Mouse (Mus musculus): ENCODE data around the gene Mgmt.

Gene Mgmt

DNA sequence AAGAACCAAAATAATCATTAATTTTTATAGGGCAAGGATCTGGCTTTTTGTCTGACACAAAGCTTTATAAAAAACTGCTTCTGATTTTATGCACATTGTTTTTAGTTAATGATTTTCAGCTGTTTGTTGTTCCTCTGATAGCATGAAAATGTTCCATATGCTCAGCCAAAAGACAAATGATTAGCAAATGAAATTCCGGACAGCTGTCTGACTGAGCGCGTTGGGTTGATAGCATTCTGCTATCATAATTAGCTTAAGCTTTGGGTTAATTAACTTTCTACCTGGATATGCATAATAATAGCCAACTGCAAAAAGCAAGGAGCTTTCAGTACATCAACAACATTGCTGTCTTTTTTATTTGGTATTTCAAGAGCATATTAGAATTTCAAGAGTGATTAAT is 108.0 kb downstream of the Mgmt start:
- DNase-seq (ENCODE audit: low spot score) = no peak

DNA sequence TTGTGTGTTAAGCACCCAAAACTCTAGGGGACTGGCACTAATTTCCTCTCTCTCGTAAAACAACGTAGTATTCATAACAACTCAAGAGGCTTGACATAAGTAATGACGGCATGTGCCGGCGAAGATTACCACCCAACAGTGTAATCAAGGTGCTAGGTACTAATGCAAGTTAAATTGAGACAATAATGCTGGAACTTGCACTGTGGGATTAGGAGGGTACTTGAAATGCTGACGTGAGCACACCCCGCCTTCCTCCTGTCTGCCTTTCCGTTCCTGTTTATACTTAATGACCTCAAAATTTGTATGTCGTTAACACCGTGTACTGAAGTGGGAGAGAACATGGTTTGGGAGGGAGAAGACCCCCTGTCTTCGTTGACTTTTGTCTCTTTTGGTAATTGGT is 110.9 kb downstream of the Mgmt start:
- no peak for DNase-seq (ENCODE audit: low spot score)

DNA sequence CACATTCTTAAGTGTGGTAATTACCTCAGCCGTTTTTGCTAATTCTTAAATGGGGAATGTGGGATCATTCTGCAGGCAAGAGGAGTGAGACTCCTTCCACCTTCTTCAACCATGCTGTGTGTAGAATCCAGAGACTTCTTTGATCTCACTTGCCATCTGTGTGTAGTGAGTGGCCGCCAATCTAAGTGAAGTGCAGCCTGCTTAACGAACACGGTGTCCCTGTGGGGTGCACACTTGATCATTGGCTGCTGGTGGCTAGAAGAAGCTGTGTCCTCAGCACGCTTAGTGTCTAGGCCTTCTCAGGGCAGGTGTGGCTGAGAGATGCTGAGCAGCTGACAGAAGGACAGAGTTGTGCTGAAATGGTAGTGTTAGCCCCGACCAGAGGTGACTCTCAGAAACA is 113.9 kb downstream of the Mgmt start:
- DNase-seq (ENCODE audit: low spot score) = no peak

DNA sequence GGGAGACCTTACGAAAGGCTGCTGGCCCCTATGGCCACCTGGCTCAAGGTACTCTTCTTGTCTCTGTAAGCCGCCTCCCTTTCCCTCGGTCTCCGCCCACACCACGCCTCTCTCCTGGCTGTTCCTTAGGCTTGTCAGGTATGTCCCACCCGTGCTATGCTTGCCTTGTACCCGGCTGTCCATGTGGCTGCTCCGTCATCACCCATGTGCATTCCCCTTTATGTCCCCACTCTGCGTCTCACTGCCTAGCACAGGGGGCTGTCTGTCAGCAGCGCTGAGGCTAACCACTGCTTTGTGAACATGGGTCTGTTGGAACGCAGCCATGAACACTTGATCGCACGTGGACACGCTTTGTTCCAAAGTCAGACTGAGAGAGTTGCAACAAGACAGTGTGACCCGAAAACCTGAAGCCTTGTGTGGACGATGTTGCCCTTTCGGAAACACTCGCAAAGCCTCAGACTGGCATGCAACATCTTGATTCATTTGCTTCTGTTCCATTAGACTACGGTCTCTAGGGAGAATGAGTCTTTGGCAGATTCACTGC is 115.4 kb downstream of the Mgmt start:
- DNase-seq (ENCODE audit: low spot score) = no peak

DNA sequence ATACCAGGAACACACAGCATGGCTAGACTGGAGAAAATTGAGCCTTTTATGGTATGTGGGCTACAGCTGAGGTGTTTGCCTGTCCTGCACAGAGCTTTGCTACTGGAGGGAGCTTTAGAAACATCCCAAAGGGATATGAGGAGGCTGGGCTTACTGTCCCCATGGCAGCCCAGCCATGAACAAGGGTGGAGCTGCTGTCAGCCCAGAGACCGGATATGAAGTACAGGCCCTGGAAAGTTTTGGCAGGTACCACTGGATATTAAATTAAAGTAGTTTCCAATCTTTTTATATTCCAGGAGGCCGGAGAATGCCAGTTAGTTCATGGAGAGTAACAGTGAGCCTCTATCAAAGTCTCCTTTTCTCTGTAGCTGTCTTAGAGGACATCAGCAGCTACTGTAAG is 116.0 kb downstream of the Mgmt start:
- DNase-seq (ENCODE audit: low spot score) = no peak

DNA sequence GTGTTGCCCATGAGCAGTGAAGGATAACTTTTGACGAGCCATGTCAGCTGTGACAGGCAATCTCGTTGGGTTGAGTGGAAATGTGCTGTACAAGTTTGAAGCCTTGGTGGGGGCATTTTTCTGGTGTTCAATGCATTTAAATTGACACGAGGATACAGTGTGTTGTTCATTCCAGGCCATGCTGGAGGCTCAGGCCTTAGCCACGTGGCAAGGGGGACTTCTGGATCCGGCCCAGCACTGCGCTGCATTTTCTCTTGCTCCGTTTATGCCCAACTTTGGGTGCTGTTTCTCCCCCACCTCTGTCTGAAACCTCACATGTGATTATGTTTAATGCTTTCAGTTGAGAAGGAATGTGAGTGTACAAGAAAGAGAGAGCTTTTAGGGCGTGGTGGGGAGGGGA is 118.3 kb downstream of the Mgmt start:
- DNase-seq (ENCODE audit: low spot score) = no peak

DNA sequence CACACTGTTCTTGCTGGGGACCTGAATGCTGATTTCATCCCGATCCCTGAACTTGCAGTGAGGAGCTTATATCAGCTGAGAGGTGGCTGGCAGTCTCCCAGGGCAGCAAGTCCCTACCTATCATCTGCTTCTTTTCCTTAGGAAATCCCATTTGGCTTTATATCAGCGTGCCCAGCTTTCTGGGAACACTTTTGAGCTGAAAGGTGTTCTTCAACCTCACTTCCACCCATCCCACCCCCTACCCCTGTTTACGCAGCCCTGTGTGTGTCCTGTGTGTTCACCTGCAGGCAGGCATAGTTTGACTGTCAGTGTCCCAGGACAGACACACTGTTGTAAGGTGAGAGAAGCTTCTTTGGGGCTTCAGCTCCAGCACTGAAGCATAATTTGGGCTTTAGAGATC is 119.0 kb downstream of the Mgmt start:
- DNase-seq (ENCODE audit: low spot score) = no peak

DNA sequence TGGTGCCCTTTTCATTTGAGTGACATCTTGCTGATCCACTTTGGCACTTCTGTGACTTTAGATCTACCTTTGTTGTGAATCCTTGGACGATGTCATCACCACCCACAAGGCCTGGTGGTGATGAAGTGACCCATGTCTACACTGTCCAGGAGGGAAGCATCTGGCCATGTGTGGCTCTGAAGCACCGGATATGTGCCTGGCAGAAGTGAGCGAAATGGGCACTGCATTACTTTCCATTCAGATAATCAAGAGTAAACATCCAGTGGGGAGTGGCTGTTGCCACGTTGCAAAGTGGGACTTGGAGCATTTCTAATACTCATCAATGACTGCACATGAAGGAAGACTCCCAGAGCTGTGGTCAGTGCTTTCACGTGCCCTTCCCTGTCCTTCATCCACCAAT is 124.2 kb downstream of the Mgmt start:
- no peak for DNase-seq (ENCODE audit: low spot score)

DNA sequence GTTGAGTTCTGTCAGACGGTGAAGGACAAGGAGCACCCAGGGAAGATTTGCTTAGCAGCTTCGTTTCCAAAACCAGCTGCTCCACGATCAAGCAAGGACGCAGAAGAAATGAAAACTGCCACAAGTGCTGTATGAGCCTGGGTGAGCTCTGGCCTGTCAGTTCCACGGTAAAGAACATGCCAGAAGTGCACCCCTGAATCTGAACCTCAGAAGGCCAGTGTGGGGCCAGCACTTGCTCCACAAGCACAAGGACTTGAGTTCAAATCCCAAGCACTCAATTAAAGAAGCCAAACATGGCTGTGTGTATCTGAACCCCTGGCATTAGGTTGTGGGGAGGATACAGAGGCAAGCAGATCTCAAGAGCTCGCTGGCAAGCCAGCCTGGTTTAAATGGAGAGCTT is 125.8 kb downstream of the Mgmt start:
- DNase-seq (ENCODE audit: low spot score) = no peak

DNA sequence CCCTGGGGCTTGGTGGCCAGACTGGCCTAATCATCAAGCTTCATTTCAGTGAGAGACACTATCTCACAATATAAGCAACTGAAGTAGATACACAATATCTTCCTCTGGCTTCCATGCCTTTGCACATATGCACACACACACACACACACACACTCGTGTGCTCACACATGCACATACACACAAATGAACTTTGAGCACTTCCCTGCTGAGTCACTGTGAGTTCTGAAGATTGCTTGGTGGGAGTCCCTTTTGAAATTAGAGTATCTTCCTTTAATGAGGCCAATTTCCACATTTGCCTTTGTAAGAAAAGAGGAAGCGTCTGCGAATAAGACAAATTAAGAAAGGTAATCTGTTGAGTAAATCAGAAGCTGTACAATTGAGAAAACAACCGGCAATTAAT is 136.4 kb downstream of the Mgmt start:
- DNase-seq (ENCODE audit: low spot score) = no peak

DNA sequence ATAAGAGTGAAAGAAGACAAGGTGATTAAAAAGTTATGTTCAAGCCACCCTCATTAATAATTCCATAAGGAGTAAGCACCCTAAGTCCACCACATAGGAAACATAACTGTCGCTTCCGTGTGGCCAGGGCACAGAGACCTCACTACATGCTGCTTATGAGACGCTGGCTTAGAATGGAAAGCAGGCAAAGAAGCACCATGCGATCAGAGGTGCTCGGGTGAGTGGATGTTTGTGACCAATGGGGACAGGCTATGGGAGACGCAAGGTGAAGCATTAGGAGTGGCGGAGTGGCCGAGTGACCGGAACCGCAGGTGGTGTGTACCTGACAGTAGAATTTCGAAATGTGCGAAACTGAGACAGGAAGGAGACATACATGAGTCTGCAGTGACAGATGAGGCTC is 138.8 kb downstream of the Mgmt start:
- no peak for DNase-seq (ENCODE audit: low spot score)

DNA sequence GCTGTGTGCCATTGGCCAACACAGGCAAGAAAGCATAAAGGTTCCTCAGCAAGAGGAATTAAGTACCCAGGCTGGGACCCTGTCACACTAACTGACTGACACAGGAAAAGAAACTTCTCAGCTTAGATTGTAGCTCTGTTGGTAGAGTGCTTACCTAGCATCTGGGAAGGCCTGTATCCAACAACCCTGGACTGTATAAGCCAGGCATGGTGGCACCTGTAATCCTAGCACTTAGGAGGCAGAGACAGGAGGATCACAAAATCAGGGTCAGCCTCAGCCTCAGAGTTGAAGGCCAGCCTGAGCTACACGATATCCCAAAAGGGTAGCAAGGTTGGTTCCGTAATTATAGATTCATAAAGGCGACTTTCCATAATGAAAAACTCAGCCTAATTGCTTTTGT is 140.6 kb downstream of the Mgmt start:
- DNase-seq (ENCODE audit: low spot score) = no peak

DNA sequence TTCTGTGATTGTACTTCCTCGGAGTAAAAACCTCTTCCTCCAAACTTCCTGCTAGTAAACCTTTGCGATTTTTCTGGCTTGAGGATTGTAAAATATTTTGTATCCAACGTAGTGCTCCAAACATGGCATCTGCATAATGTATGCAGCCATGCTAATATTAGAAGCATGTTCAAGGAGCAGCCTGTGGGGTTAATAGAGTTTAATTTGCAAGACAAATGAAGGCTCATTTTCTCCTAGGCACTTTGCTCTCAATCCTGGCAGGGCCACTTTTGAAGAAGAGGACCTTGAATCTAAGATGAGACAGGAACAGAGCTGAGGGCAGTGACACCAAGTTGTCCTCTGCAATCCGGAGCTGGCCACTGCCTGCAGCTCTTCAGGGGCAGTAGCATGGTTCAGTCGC is 141.5 kb downstream of the Mgmt start:
- no peak for DNase-seq (ENCODE audit: low spot score)

DNA sequence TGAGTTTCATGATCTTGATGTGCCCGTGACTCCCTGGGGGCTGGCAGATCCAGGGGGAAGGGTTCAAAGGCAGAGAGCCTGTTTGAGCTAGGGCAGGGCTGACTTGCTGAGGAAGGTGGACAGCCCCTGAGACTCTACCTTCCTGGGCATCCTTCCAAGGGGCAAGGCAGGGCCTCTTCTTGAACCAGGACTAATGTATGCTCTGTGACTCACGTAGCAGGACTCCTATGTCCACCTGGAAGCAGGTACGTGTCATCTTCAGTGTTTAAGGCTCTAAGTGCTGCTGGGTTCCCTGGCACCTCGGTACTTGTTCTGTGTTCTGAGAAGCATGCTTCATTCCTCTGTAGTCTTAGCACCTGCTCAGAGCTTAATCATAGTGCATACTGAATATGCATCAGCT is 143.1 kb downstream of the Mgmt start:
- no peak for DNase-seq (ENCODE audit: low spot score)

DNA sequence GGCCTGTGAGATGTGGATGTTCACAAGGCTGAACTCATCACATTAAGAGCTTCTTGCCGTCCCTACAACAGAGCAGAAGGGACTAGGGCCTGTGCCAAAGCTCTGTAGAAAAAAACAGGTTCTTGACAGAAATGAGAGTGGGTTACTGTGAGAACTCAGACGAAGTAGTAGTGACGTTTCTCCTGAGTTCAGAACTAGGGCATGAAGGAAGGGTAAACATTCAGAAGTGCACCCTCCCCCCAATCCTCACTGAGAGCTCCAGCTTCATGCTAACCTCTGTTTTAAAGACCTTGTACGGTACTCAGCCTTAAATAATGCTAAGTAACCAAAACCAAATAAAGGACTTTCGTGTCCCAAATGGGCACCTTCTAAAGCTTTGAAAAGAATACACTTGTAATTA is 143.5 kb downstream of the Mgmt start:
- DNase-seq (ENCODE audit: low spot score) = no peak

DNA sequence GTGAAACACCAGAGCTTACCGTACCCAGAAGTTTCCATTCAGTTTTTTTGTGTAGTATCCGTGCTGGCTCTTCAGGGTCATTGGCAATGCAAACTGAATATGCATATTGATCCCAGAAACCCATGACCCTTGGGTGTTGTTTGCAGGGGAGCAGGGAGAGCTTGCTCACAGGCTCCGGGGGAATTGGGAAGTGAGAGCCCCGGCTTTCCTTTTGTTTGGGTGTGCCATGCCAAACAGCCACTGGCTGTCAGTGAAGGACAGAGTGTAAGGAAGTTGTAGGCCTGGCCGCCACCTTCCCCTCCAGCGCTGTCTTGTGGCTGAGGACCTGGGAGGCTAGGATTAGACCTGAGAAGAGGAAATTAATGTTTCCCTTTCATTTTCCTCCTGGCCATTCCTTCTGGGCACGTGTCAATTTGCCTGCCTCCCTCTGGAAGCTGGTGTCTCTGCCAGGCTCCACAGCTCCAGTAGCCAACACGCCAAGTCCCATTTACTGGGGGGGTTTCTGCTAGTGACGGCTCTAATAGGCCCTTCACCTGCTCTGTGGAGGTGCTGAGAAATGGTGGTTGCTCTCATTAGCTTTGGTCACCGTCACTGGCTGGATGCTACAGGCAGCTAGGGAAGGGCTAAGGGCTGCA is 144.0 kb downstream of the Mgmt start:
- DNase-seq (ENCODE audit: low spot score) = no peak

DNA sequence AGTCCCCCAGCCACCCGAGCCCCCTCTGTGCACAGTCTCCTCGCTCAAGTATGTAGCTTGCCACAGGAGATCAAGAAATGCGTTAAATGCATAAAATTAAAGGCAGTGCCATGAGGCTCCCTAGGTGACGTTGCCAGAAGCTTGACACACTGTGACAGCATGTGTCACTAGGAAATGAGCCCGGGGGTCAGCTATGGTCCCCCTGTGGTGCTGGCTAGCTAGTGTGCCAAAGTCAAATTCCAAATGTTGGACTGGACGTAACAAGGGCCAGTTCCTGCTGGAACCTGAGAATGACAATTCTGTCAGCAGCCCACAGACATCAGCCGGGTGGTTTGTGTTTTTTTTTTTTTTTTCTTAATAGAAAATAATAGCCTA is 144.5 kb downstream of the Mgmt start:
- DNase-seq (ENCODE audit: low spot score) = no peak

DNA sequence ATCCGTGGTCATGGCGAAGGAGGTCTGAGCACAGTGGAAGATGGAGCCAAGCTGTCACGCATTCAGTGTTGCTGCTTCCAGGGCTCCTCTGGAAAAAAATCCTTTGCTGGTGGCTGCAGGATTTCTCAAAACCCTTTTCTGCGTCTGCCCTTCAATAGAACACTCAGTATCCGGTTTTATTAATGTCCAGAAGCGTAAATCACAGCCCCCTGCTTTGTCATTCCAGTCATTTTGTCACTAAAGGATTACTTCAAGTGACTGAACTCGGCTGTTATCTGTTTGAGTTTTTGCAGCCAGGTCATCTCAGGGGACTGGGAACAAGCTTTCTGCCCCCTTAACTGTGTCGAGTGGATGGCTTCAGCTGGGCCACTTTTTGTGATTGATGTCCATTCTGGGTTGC is 146.2 kb downstream of the Mgmt start:
- no peak for DNase-seq (ENCODE audit: low spot score)

DNA sequence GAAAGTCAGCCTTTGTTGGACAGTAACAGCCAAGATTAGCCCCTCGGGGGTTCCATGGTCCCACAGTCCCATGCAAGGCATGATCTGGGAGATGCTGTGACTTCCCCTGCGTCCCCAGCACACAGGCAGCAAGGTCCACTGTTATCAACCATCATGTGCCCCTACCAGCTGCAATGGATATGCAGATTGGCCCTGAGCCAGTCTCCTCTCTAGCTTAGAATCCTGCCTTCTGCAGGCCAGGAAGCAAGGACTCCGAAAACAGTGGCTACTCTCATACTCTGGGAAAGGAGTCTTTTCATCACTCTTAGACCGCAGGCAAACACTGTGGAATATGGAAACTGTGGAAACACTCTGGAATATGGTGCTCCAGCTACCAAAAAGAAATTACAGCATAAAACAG is 152.5 kb downstream of the Mgmt start:
- no peak for DNase-seq (ENCODE audit: low spot score)

DNA sequence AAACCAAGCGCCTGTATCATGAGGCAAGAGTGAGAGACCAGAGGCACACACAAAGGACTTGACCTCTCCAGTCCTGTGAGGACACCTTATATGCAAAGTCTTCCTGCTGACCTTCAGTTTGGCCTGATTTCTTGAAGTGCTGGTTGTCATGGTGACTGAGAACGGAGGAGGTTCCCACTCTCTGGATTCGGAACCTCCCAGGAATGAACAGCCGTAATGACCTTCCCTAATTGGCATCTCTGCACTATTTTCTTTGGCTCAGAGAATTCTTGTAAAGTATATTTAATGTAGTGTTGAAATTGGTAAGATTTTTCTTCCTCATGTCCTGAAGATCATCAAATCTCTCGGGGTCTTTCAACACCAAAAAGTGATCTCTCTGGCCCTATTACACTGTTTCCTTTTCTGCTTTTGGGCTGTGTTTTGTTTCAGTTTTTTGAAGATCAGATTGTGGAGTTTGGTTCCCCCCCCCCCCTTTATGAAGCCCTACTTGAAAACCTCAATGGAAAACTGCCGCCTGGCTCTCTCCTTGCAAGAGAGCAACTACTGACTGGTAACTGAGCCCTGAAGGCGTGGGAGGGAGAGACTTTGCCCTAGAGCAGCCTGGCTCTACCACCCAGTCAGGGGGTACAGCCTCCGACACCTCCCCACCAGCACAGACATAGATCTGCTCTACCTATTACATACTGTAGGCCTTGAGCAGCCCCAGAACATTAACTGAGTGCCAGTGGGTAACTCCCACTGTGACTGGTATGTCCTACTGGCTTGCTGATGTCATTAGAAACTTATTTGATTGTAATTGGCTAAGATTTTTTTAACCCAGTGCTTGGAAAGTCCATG is 153.9 kb downstream of the Mgmt start:
- no peak for DNase-seq (ENCODE audit: low spot score)

DNA sequence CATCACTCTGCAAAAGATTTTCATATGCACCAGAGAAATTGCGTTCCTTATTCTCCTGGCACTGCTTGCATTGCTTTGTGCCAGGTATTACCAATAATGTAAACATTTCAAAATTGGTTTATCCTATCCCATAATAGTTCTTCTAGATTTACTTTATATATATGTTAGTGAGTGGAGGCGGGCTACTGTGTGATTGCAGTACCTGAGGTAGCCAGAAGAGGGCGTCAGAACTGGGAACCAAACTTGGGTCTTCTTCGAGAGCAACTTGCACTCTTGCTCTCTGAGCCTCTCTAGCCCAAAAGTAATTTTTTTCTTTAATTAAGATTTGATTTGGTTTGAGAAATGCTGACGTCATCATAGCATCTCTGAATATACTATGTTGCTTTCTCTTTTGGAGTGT is 159.9 kb downstream of the Mgmt start:
- DNase-seq (ENCODE audit: low spot score) = no peak

DNA sequence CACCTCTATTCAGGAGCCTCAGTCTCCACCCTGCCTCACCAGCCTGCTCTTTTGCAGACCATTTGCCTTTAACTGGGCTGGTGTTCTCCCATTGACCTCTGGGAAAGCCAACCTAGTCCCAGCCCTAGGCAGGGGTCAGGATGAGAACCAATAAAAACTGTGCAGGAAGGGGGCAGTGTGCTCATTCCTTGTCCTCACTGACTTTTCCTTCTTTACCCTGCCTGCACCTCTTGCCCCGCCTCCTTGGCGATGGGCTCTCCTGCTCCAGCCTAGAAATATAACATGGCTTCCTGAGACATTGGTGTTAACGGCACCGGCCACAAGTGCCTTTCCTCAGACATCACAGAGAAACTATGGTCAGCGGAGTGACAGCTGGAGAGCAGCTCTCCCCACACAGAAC is 161.7 kb downstream of the Mgmt start:
- DNase-seq (ENCODE audit: low spot score) = no peak

DNA sequence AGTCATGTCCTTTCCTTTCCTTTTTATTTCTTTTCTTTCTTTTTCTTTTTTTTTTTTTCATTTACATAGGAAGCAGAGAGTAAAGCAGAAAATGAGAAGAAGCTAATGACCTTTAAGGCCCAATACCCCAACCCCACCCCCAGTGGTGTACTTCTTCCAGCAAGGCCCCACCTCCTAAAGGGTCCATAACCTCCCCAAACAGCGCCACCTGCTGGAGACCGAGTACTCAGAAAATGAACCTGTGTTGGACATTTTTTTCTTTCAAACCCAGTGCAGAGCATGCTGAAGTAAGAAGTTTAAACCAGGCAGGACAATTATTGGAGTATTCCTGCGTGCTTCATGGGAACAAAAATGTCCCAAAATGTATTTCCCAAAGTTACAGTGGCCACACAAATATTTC is 166.1 kb downstream of the Mgmt start:
- no peak for DNase-seq (ENCODE audit: low spot score)

DNA sequence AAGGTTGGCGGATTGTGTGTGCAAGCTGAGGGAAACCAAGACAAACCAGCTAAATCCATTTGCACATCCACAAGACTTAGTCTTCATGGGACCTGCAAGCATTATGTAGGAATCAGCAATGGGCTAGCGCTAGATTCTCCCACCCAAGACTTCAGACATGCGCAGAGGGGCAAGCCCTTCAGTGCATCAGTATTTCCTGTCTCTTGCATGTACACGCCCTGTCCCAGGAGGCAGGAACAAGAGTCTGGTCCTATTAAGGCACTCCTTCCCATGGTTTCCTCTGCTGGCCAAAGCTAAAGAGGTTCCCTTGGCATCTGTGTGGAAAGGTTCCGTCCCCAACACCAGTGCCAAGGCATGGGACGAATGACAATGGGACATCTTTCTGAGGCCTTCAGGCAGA is 166.7 kb downstream of the Mgmt start:
- no peak for DNase-seq (ENCODE audit: low spot score)
